Mouse (Mus musculus): ENCODE data around the gene Pcca. TPM values are rescaled to one million over a fixed set of nuclear protein-coding genes. Genes with fewer than 3 reads are reported as not detected.
A peak's percentile ranks its signal among the peaks of the same experiment; 100 is the strongest.
"Not testable (repeated sequence)": the region's sequence is repeated elsewhere in the genome, so short reads cannot be mapped to it uniquely, and the experiment has no call there.

The Pcca gene
- polyA plus RNA-seq, 1 experiment from 2014 or later, result 15.8 TPM

GRCm38 (mm10) chr14:122492015-122492414 is 42.1 kb upstream of the Pcca start:
- no peak overlapping the region for H3K27ac ChIP-seq (replicated peaks)
- no peak overlapping the region for H3K9ac ChIP-seq
- no peak overlapping the region for H3K4me3 ChIP-seq (replicated peaks)
- 64% methylated on average over 1 of the region's 1 CpGs for whole genome bisulfite sequencing (ENCODE audit: insufficient replicate concordance)
- no peak for ATAC-seq (ENCODE audit: insufficient read depth)
- H3K36me3 ChIP-seq (replicated peaks), result no peaks in the 10 kb centered on the region
- no peak overlapping the region for H3K4me2 ChIP-seq
- 0 out of 2 replicates have a peak, but pooled peaks cover 4% of the 10 kb centered on the region for H3K4me1 ChIP-seq (replicated peaks)
- peaks cover 71% of the 10 kb centered on the region for H3K27me3 ChIP-seq
- H3K9me3 ChIP-seq (replicated peaks), result no peaks in the 10 kb centered on the region

- H3K27ac ChIP-seq (replicated peaks), result no peak overlapping the region
- WGBS (ENCODE audit: insufficient replicate concordance), result 12% methylated on average over 2 of the region's 2 CpGs
- H3K4me3 ChIP-seq (replicated peaks), result no peak overlapping the region
- no peak for ATAC-seq (ENCODE audit: insufficient read depth)
- H3K9ac ChIP-seq, result no peak overlapping the region
- no peaks in the 10 kb centered on the region for H3K27me3 ChIP-seq
- no peaks in the 10 kb centered on the region for H3K36me3 ChIP-seq (replicated peaks)
- H3K9me3 ChIP-seq (replicated peaks), result no peaks in the 10 kb centered on the region
- no peaks in the 10 kb centered on the region for H3K4me1 ChIP-seq (replicated peaks)
- no peak overlapping the region for H3K4me2 ChIP-seq
Measured at GRCm38 (mm10) chr14:122509058-122509457, 25.1 kb upstream of the Pcca start.

GRCm38 (mm10) chr14:122511519-122511918 is 22.6 kb upstream of the Pcca start:
- Histone ChIP-seq H3K27ac (replicated peaks) (no peak overlapping the region), H3K36me3 (replicated peaks) (no peaks in the 10 kb centered on the region), H3K4me2 (no peak overlapping the region), H3K9ac (no peak overlapping the region), H3K27me3 (no peaks in the 10 kb centered on the region), H3K4me1 (replicated peaks) (no peaks in the 10 kb centered on the region), H3K9me3 (replicated peaks) (no peaks in the 10 kb centered on the region), H3K4me3 (replicated peaks) (no peak overlapping the region)
- 40% methylated on average over 3 of the region's 3 CpGs for WGBS (ENCODE audit: insufficient replicate concordance)
- ATAC-seq (ENCODE audit: insufficient read depth), result peak; percentile 78

- Histone ChIP-seq H3K9ac (no peak overlapping the region), H3K27ac (replicated peaks) (no peak overlapping the region), H3K27me3 (no peaks in the 10 kb centered on the region), H3K4me3 (replicated peaks) (no peak overlapping the region), H3K4me1 (replicated peaks) (no peaks in the 10 kb centered on the region), H3K36me3 (replicated peaks) (no peaks in the 10 kb centered on the region), H3K9me3 (replicated peaks) (no peaks in the 10 kb centered on the region), H3K4me2 (no peak overlapping the region)
- 23% methylated on average over 1 of the region's 1 CpGs for WGBS (ENCODE audit: insufficient replicate concordance)
- ATAC-seq (ENCODE audit: insufficient read depth), result no peak
Measured at GRCm38 (mm10) chr14:122513511-122514036, 20.6 kb upstream of the Pcca start.

DNA sequence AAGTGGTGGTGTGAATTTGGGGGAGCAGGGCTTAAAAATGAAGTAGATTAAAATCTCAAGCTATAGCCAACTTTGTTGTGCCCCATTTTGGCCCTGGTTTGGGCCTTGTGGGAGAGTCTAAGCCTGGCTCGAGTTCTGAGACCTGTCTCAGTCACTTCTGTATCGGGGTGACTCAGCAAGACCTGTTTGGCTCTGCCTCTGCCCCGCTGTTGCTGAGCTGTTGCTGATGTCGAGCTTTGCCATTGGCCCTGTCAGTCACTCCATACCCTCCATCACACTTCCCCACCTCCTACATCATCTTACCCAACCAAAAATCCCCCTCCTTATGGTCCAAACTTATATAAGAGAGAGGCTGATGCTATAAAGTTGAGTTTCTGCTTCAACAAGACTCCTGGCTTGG is 5.6 kb upstream of the Pcca start:
- Histone ChIP-seq H3K4me3 (replicated peaks) (no peak overlapping the region), H3K27me3 (no peaks in the 10 kb centered on the region), H3K36me3 (replicated peaks) (no peaks in the 10 kb centered on the region), H3K9me3 (replicated peaks) (no peaks in the 10 kb centered on the region), H3K4me1 (replicated peaks) (peaks cover 2% of the 10 kb centered on the region), H3K4me2 (no peak overlapping the region), H3K27ac (replicated peaks) (no peak overlapping the region), H3K9ac (no peak overlapping the region)
- WGBS (ENCODE audit: insufficient replicate concordance), result 56% methylated on average over 4 of the region's 4 CpGs
- no peak for ATAC-seq (ENCODE audit: insufficient read depth)

- Histone ChIP-seq H3K4me3 (replicated peaks) (no peak overlapping the region), H3K9ac (no peak overlapping the region), H3K4me2 (no peak overlapping the region), H3K9me3 (replicated peaks) (no peaks in the 10 kb centered on the region), H3K27ac (replicated peaks) (no peak overlapping the region), H3K36me3 (replicated peaks) (no peaks in the 10 kb centered on the region), H3K27me3 (no peaks in the 10 kb centered on the region), H3K4me1 (replicated peaks) (peaks cover 18% of the 10 kb centered on the region)
- ATAC-seq (ENCODE audit: insufficient read depth), result no peak
- 69% methylated on average over 1 of the region's 1 CpGs for WGBS (ENCODE audit: insufficient replicate concordance)
Measured at GRCm38 (mm10) chr14:122535986-122536385, 1.9 kb downstream of the Pcca start.

DNA sequence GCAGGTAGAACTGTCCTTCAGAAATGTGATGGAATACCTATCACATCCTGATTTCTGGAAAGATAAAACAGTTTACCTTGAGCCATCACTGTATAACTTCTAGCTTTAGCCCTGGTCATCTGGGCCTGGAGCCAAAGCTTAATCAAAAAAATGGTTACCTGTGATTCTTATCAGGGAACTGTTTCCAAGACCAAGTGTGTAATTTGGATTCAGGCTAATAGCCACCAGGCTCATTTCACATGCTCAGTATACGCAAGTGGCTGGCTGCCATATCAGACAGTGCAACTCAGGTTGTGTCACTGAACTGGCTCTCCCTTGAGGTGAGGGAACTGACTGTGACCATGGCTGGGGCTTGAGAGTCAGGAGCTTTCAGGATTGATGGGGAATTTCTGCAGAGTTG is 14.3 kb downstream of the Pcca start:
- H3K4me3 ChIP-seq (replicated peaks), result no peak overlapping the region
- no peaks in the 10 kb centered on the region for H3K9me3 ChIP-seq (replicated peaks)
- H3K4me2 ChIP-seq, result no peak overlapping the region
- H3K27me3 ChIP-seq, result no peaks in the 10 kb centered on the region
- no peaks in the 10 kb centered on the region for H3K4me1 ChIP-seq (replicated peaks)
- no peak overlapping the region for H3K9ac ChIP-seq
- H3K27ac ChIP-seq (replicated peaks), result no peak overlapping the region
- 65% methylated on average over 1 of the region's 1 CpGs for WGBS (ENCODE audit: insufficient replicate concordance)
- no peak for ATAC-seq (ENCODE audit: insufficient read depth)
- no peaks in the 10 kb centered on the region for H3K36me3 ChIP-seq (replicated peaks)

DNA sequence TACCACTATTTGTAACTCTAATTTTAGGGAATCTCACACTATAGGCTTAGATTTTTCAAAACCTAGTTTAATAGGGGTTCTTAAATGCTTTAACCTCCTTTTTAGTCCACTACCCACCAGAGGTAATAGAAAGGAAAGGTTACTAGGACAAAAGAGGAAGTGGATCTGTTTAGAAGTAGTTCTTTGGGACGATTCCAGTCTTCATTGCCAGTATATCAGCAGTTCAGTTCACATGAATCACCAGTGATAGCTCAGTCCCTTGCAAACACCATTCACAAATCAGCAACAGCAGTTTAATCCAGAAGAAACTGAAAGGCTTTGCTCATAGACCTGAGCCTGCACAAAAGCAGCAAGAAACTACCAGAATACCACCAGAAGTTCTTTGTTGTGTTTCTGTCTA is 14.8 kb downstream of the Pcca start:
- no peaks in the 10 kb centered on the region for H3K27me3 ChIP-seq
- no peak overlapping the region for H3K4me3 ChIP-seq (replicated peaks)
- no peak overlapping the region for H3K9ac ChIP-seq
- ATAC-seq (ENCODE audit: insufficient read depth), result no peak
- WGBS (ENCODE audit: insufficient replicate concordance), result 37% methylated on average over 1 of the region's 1 CpGs
- H3K4me1 ChIP-seq (replicated peaks), result no peaks in the 10 kb centered on the region
- no peaks in the 10 kb centered on the region for H3K9me3 ChIP-seq (replicated peaks)
- no peaks in the 10 kb centered on the region for H3K36me3 ChIP-seq (replicated peaks)
- H3K4me2 ChIP-seq, result no peak overlapping the region
- H3K27ac ChIP-seq (replicated peaks), result no peak overlapping the region

DNA sequence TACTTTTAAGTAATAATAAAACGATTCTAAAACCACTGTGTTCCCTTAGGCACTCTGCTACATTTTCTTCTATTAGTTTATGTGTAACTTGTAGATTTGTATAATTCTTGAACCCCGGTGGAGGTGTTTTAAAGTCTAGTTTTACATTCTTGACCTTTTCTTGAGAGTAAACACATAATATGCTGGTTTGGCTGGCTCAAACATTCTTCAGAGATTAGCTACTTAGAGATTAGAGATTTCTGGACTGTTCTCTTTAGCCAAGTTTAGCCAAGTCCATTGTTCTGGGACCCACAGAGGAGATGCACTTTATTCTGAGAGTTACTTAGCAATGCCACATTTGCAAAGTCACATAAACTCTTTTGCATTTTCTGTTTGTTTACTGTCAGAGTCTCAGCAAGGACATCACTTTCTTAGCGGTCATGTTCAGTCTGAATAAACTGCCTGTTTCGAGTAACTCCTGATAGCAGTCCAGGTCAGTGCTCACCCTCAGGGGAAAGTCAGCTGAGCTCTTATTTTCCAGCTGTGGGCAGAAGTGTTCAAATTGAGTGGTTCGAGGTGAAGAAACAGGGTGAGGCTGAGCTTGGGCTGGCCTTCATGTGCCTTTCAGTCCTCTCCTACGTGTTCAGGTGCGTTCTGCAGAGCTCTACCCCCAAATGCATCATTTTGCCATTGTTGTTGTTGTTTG is 18.8 kb downstream of the Pcca start:
- no peaks in the 10 kb centered on the region for H3K4me1 ChIP-seq (replicated peaks)
- no peaks in the 10 kb centered on the region for H3K9me3 ChIP-seq (replicated peaks)
- no peak overlapping the region for H3K4me2 ChIP-seq
- no peaks in the 10 kb centered on the region for H3K27me3 ChIP-seq
- H3K9ac ChIP-seq, result no peak overlapping the region
- no peak overlapping the region for H3K27ac ChIP-seq (replicated peaks)
- H3K4me3 ChIP-seq (replicated peaks), result no peak overlapping the region
- H3K36me3 ChIP-seq (replicated peaks), result no peaks in the 10 kb centered on the region
- 67% methylated on average over 7 of the region's 7 CpGs for WGBS (ENCODE audit: insufficient replicate concordance)
- no peak for ATAC-seq (ENCODE audit: insufficient read depth)

DNA sequence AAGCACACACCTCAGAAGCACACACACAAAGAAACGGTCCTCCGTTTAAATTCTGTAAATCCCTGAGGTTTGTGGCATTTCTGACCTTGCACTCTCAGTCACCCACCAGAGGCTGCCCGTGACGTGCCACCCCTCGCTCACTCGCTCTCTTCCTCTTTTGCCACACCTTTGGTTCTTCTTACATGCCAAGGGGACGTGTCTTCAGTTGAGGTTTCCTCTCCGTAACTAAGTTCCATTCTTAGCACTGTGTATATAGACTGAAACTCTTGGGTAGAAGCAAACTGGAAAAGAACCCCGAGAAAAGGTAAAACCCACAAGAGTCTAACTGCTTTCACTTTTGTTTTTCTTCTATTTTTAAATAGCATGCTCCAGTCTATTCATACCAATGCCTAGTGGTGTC is 23.2 kb downstream of the Pcca start:
- Histone ChIP-seq H3K27me3 (no peaks in the 10 kb centered on the region), H3K4me3 (replicated peaks) (no peak overlapping the region), H3K4me1 (replicated peaks) (no peaks in the 10 kb centered on the region), H3K27ac (replicated peaks) (no peak overlapping the region), H3K9ac (no peak overlapping the region), H3K4me2 (no peak overlapping the region; the same call in 1 of the 2 replicates), H3K36me3 (replicated peaks) (no peaks in the 10 kb centered on the region), H3K9me3 (replicated peaks) (no peaks in the 10 kb centered on the region)
- no peak for ATAC-seq (ENCODE audit: insufficient read depth)
- 40% methylated on average over 9 of the region's 9 CpGs for WGBS (ENCODE audit: insufficient replicate concordance)

DNA sequence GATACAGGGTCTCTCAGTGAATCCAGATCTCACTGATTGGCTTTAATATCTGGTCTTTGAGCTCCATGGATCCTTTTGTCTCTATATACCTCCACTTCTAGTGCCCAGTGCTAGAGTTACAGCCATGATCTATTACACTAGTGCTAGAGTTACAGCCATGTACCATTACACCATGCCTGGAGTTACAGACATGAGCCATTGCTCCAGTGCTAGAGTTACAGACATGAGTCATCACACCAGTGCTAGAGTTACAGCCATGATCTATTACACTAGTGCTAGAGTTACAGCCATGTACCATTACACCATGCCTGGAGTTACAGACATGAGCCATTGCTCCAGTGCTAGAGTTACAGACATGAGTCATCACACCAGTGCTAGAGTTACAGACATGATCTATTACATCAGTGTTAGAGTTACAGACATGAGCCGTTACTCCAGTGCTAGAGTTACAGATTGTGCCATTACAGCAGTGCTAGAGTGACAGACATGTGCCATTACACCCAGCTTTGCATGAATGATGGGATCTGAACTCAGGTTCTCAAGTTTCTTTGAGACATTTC is 26.8 kb downstream of the Pcca start:
- WGBS (ENCODE audit: insufficient replicate concordance), result 67% methylated on average over 1 of the region's 1 CpGs
- not testable (repeated sequence) for H3K27me3 ChIP-seq; H3K9ac ChIP-seq; H3K9me3 ChIP-seq (replicated peaks); H3K27ac ChIP-seq (replicated peaks); H3K4me2 ChIP-seq; H3K36me3 ChIP-seq (replicated peaks); H3K4me1 ChIP-seq (replicated peaks); H3K4me3 ChIP-seq (replicated peaks); ATAC-seq (ENCODE audit: insufficient read depth)

DNA sequence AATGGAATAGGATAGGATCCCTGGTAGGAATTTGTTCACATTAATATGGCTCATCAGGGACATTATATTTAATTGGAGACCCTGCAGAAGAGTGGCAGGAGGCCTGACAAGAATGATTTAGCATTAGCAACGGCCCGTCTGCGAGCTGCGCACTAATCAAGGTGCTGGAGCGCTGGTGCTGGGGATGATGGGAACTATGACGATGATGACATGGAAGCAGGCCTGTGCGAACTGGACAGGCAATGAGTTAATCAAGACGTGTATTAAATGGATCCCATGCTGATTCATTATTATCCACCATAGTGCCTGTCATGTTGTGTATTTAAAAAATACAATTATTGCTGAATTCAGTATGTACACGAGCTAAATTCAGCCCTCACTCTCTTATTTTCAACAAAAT is 36.7 kb downstream of the Pcca start:
- Histone ChIP-seq H3K9ac (no peak overlapping the region), H3K4me2 (no peak overlapping the region), H3K4me3 (replicated peaks) (no peak overlapping the region), H3K27me3 (no peaks in the 10 kb centered on the region), H3K36me3 (replicated peaks) (no peaks in the 10 kb centered on the region), H3K9me3 (replicated peaks) (no peaks in the 10 kb centered on the region), H3K27ac (replicated peaks) (no peak overlapping the region), H3K4me1 (replicated peaks) (no peaks in the 10 kb centered on the region)
- no peak for ATAC-seq (ENCODE audit: insufficient read depth)
- 77% methylated on average over 9 of the region's 9 CpGs for WGBS (ENCODE audit: insufficient replicate concordance)

All from liver, embryonic 15.5 days (tissue).